Mouse (Mus musculus) layer of hippocampus, adult 18-20 months (tissue): Measurements from ENCODE around the gene Notch2. TPM values are rescaled to one million over a fixed set of nuclear protein-coding genes. Genes with fewer than 3 reads are reported as not detected.
"Not testable (repeated sequence)": the region's sequence is repeated elsewhere in the genome, so short reads cannot be mapped to it uniquely, and the experiment has no call there.

Experiments
- DNase-seq, 2 experiments: peaks; one replicate each; pipeline ENCODE4 v3.0.0; 2022; ENCODE audit warnings: low spot score in 2 of 2
- total RNA-seq, 2 experiments: library from RNA; stranded (reverse); gene quantifications; 2 replicates each; pipeline ENCODE4 v1.2.3; 2021

The Notch2 gene
- total RNA-seq, 2 experiments from 2014 or later: 21.4 to 22.8 TPM

DNA sequence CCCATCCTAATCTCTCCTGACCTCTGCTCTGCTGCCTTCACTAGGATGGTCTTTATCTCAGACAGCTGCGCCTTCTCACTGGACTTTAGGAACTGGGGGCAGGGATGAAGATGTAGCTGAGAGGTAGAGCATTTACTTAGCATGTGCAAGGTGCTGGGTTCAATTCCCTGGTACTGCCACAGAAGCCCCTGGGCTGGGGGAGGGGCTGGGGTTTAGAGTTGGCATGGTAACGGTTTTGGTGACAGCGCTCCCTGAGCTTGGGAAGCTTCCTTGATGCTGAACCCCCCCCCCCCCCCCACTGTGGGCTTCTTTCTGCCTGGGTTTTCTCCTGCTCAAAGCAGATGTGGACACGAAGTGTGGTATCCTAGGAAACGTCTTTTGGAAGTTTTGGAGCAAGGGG is 80.6 kb downstream of the Notch2 start:
- DNase-seq: no peak

GRCm38 (mm10) chr3:98094629-98095583 is 81.6 kb downstream of the Notch2 start:
- DNase-seq: no peak

DNA sequence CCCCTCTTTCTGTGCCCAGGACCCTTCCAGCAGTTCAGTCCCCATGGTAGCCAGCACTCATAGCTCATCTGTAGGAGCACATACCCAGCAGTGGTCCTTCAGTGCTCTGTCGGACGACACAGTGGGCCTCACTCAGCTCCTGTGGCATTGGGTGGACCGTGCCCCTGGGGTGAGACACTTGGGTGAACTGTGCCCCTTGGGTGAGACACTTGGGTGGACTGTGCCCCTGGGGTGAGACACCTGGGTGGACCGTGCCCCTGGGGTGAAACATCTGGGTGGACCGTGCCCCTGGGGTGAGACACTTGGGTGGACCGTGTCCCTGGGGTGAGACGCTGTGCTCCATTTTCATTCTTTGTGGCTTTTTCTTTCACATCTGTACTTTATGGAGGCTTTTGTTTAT is 83.7 kb downstream of the Notch2 start:
- no peak for DNase-seq

DNA sequence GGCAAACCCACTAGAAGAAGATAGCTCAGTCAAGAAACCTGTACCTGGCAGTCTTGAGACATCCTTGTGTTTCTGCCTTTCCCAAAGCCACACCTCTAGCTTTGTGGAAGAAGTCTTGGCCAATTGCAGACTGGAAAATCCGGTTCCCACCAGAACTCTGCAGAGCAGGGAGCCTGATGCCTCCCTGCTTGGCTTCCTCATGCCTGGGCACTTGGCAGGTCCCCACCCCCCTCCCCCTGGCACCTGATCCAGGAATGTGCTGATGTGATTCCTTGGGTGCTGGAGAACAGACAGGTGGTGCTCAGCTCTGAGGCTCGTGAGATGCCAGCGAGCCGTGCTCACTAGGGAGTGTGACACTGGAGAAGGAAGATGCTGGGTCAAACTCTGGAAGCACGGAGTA is 85.3 kb downstream of the Notch2 start:
- DNase-seq: no peak

DNA sequence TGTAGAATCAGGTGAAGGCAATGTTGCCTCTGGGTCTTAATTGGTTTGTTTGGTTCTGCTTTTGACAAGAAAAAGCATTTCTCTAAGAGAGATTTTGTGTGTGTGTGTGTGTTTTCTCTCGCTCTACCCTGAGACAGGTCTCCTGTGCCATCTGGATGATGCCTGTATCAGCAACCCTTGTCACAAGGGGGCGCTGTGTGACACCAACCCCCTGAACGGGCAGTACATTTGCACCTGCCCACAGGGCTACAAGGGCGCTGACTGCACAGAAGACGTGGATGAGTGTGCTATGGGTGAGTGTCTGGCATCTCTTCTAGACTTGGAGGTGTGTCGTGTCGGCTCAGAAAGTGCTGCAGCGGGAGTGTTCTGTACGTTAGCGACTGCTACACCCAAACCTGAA is 86.0 kb downstream of the Notch2 start:
- no peak for DNase-seq

DNA sequence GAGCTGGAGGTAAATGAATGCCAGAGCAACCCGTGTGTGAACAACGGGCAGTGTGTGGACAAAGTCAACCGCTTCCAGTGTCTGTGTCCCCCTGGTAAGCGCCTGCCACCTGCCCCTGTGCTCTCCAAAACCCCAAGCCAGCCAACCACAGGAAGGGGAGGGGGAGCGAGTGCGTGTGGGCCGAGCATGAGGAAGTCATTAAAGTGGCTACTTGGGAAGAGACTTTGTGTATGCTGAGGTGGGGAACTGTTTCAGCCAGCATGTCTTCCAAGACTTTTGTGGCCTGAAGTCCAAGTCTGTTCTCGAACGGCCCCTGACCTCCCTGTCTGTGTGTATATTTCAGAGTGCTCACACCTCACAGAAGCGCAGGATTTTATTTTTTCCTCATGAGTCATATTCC is 88.2 kb downstream of the Notch2 start:
- DNase-seq: no peak

DNA sequence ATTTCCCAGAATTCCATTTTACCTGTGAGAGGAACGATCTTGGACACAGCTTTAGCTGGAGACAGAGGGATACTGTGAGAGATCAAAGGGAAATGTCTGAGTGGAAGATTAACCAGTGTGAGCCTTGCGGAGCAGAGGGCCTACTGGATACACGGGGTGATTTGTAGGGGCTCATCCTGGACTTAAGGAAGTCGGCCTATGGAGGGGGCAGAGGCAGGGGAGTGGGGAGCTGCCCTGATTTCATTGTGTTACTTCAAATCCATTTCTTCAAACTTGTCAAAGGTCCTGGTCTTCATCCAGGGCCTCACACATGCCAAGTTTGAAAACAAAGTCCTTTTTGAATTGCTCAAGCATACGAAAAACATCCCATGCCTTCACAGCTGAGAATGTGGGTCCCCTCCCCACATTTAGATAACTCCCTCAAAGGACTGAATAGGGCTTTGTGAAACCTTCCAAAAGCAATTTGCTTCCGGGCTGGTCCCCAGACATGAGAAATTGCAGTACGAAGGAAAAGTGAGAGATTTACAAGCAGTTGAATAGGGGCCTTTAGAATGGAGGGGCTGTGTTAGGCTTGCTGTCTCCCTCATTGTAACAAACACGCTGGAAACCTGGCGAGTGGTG is 91.6 kb downstream of the Notch2 start:
- no peak for DNase-seq

DNA sequence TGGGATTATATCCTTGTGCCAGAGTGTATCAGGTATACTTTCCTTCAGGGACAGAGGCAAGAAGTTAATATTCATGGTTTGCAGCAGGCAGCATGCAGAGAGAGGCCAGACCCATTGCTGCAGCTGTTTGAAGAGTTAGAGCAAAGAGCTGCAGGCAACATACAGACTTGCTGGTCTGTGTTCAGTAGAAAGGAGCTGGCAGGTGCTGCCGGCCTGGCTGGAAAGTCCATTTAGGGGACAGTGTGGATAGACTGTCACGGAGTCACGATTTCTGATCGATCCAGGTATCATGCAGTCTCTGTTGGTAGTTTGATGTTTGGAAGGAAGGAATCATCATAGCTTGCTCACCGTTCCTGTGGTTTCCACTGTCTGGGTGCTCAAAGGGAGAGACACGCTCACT is 92.2 kb downstream of the Notch2 start:
- no peak for DNase-seq

DNA sequence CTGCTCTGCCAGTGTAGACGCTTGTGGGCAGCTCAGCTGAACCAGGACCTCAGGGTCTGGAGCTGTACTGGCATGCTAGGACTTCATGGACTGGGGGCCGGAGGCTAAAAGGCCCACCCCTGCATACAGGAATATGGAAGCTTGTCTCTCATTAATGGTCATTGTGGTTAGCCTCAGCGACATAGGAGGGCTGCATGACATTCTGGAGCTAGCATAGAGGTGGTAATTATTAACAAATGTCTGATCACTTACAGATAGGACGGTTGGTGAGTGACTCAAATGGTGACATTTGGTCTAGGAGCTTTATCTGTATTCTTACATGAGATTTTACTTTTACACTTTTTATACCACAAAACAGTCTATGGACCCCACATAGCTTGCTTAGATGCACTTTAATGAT is 92.8 kb downstream of the Notch2 start:
- no peak for DNase-seq

DNA sequence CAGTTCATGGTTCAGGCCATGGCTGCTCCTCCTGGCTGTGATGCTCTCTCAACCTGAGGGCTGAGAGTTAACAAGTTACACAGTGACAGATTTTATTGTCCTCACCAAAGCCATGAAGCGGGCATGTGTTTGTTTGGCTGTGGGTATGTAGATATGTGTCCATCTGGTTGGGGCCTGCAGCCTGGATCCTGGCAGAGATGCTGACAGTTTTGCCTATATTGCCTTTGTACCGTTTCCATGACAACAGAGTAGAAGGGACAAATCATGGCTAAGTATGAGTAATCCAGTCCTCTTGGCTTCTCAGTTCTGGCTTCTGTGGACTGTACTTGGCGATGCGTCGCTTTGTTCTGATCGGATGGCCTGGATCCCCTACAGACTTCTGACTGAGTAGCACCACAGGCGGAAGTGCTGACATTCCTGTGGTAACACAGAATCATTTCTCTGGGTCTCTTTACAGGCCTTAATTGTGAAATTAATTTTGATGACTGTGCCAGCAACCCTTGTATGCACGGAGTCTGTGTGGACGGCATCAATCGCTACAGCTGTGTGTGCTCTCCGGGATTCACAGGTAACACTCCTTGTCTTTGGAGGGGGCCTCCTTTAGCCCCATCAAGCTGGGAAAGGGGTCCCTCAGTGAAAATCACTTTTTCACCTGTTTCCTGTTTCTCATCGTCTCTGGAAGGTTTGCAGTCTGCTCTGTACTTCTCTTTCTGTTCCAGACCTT is 93.4 kb downstream of the Notch2 start:
- peak; percentile 66 to 82 for DNase-seq

- DNase-seq: no peak
These were observed 95.1 kb downstream of the Notch2 start for GRCm38 (mm10) chr3:98108416-98108815.

DNA sequence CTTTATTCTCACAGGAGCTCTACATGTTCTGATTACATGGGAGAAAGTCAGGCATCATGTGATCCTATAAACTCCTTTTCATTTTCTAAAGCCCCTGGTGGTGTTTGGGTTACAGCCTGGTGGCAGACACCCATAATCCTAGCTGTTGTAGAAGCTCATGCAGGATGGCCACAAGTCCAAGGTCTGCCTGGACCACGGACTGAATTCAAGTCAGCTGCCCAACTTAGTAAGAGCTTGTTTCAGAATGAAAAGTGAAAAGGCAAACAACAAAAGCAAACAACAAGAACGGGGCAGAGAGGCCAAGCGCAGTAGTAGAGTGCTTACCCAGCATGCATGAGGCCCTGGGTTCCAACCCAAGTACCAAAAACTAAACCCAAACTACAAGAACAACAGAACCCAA is 95.5 kb downstream of the Notch2 start:
- no peak for DNase-seq

DNA sequence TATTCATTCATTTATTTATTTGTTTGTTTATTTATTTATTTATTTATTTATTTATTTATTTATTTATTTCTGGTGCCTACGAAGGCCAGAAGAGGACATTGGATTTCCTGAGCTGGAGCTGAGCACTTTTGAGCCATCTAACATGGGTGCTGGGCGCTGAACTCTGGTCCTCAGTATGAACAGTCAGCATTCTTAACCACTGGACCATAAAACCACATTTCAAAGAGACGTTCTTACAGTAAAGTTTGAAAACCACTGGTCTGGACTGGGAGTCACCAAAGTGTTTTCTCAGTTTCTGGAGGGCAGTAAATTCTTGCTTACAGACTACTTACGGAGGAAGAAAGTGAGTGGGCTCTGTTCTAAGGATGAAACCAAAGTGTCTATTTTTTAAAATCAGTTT is 97.3 kb downstream of the Notch2 start:
- no peak for DNase-seq

DNA sequence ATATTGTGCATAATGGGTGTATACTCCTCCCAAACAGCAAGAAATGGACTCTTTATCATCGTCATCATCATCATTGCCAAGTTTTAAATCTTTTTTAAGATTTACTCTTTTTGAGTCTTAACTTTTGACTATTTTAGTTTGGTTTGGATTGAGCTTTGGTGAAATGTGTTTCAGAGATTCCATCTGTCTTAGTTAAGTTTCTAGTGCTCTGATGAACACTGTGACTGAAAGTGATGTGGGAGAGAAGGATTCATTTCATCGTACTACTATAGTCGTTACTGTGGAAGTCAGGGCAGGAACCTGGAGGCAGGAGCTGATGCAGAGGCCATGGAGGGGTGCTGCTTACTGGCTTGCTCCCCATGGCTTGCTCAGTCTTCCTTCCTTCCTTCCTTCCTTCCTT is 104.9 kb downstream of the Notch2 start:
- no peak for DNase-seq

DNA sequence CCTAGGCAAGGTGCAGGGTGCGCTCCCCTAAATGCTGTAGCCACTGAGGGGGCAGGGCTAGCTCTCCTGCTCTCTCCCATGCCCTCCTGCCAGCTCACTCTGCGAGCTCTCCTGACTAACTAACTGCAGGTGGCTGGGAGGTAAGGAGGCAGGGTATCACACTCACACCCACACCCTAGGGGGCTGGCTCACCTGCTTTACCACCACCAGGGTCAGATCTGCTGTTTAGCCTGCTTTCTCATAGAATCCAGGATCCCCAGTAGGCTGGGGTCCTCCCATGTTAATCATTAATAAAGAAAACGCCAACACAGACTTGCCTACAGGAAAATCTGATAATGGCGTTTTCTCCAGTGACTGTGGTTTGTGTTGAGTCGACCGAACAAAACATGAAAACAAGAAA is 106.0 kb downstream of the Notch2 start:
- no peak for DNase-seq

DNA sequence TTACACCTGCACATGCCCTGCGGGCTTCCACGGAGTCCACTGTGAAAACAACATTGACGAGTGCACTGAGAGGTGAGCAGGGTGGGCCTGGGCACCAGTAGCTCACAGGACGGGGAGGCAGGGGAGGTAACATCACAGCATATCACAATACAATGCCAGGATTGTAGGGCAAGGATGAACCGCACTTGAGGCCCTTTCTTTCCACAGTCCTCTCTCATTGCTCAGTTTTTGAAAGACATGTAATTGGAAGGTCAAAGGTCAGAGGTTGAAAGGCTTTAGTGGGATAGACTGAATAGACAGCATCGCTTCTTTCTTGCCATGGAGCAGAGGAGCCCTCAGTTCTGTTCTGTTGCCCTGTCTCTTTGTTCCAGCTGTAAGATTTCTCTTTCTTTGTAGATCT is 107.6 kb downstream of the Notch2 start:
- no peak for DNase-seq

- no peak for DNase-seq
These were observed 114.4 kb downstream of the Notch2 start for GRCm38 (mm10) chr3:98127775-98128174.

- DNase-seq: no peak
These were observed 115.4 kb downstream of the Notch2 start for GRCm38 (mm10) chr3:98128716-98129115.

DNA sequence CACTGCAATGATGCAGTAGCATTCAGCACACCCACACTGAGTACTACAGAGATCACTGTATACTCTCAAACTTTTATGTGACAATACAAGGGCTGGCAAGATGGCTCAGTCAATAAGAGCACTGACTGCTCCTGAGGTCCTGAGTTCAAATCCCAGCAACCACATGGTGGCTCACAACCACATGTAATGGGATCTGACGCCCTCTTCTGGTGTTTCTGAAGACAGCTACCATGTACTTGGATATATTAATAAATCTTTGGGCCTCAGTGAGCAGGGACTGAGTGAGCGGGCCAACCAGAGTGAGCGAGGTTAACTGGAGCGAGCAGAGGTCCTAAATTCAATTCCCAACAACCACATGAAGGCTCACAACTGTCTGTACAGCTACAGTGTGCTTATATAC is 118.8 kb downstream of the Notch2 start:
- not testable (repeated sequence) for DNase-seq

GRCm38 (mm10) chr3:98132636-98133035 is 119.3 kb downstream of the Notch2 start:
- DNase-seq: peak in 1 of 2 experiments; percentile 22

GRCm38 (mm10) chr3:98141456-98141855 is 128.1 kb downstream of the Notch2 start:
- no peak for DNase-seq

DNA sequence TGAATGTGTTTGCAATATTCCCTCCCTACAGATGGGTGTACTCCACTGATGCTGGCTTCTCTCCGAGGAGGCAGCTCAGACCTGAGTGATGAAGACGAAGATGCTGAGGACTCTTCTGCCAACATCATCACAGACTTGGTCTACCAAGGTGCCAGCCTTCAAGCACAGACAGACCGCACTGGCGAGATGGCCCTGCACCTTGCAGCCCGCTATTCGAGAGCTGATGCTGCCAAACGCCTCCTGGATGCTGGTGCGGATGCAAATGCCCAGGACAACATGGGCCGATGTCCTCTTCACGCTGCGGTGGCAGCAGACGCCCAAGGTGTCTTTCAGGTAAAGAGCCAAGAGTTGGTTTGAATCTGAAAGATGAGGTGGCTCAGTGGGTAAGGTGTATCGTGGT is 129.5 kb downstream of the Notch2 start:
- no peak for DNase-seq
